Mouse (Mus musculus): ENCODE measurements at regions not wholly inside any gene's neighbourhood (a gene's known extent, or its start where the extent isn't known, plus 50 kb on each side); places are given as distances from the start of the nearest gene placed in this dataset.
"Not testable (repeated sequence)": the region's sequence is repeated elsewhere in the genome, so short reads cannot be mapped to it uniquely, and the experiment has no call there.

DNA sequence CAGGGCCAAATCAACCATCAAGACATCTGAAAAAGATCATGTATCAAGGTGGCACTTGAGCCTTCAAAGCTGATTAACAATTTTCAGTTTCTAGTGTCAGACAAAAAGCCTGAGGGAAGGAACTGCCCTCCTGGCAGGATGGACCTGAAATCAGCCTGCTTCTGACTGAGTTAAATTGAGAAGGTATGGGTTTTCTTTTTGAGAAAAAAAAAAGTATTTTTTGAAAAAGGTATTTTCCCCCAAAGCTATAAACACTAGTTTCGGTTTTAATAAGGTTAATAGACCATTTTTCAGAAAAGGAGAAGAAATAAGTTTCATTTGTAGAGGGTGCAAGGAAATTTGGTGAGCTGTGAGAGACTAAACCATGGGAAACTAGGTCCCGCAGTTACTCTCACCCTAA, 124.6 kb upstream of the Mrpl21 start:
- not testable (repeated sequence) for DNase-seq (ENCODE audit: low spot score)

DNA sequence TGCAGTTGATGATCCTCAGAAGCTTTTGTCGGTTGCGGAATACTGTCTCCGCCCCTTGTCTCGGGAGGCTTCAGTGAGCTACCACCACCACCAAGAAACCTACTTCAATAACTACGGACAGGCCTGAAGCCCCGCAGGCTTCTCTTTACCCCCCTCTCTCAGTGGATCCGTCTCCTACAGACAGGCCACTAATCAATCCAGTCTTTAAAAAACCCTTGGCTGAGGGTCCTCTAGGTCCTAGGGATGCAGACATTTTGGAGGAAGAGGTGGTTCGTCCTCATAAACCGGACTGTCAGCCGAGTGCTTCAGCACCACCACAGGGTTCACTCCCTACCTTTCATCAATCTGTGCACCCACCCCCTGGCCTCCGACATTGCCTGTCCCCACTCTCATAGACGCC, 123.4 kb upstream of the Mrpl21 start:
- DNase-seq (ENCODE audit: low spot score), result no peak

DNA sequence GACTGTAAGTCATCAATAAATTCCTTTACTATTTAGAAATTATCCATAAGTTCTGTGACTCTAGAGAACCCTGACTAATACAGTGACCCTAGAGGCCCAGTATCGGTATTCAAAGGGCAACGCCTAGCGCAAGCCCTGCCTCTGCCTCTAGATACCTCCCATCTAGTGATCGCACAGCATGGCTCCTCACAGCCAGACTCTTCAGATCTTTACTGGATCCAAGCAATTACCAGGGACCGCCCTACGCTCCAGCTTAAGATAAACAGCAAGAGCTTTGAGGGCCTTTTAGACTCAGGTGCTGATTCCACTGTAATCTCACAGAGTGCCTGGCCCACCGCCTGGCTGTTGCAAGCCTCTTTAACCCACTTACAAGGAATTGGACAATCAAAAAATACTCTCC, 115.0 kb upstream of the Mrpl21 start:
- no peak for DNase-seq (ENCODE audit: low spot score)

DNA sequence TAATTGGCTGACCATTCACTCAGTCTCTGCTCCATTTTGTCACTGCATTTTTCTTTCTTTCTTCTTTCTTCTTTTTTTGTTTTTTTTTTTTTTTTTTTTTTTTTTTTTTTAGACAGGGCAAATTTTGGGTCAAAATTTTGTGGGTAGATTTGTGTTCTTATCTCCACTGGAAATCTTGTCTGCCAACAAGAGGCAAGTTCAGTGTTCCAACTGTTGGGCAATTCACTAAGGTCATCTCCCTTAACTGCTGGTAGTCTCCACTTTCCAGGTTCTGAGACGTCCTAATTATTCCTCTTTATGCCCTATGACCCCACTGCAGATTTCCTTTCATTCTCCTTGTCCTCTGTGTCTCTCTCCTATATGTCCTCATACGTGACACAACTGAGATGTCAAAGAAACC, 100.1 kb upstream of the Mrpl21 start:
- DNase-seq (ENCODE audit: low spot score), result no peak

DNA sequence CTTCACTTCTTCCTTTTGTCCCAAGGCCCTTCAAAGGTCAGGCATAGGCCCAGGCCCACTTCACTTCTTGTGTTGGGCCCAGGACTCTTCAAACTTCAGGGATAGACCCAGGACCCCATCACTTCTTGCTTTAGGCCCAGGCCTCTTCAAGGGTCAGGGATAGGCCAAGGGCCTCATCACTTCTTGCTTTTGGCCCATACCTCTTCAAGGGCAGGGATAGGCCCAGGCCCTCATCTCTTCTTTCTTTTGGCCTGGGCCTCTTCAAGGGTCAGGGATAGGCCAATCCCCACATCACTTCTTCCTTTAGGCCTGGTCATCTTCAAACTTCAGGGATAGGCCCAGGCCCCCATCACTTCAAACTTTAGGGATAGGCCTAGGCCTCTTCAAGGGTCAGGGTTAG, 90.1 kb upstream of the Mrpl21 start:
- DNase-seq (ENCODE audit: low spot score), result no peak

DNA sequence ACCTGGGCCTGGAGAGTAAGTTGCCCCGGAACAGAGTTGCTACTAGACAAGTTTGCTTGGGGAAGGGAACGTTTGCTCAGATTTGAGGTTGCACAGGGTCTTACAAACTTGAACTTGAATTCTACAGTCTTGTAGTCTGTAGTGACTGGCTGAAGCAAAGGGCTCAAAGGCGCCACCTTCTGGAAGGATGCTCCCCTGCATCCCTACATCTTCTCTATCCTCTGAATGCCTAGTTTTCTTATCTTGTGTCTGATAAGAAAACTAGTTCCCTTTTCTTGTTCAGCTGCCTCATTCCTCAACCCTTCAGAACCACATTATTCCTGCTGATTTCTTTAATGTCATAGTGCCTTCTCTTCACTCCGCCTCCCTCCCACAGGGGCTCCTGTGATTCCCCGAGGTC, 78.2 kb upstream of the Mrpl21 start:
- peak; percentile 17 for DNase-seq (ENCODE audit: low spot score)

DNA sequence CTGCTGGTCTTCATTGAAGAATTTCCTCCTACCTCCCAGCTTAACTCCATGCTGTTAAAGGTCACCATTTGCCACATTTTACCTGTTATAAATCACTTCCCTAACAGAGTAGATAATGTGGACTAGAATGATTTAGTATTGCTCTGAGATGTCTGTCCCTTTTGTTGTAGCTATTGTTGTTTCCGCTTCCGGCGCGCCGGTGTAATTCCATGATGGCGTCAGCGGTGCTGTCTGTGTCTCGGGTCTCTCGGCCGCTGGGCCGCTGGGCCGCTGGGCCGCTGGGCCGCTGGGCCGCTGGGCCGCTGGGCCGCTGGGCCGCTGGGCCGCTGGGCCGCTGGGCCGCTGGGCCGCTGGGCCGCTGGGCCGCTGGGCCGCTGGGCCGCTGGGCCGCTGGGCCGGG, 77.3 kb upstream of the Mrpl21 start:
- DNase-seq (ENCODE audit: low spot score), result not testable (repeated sequence)

DNA sequence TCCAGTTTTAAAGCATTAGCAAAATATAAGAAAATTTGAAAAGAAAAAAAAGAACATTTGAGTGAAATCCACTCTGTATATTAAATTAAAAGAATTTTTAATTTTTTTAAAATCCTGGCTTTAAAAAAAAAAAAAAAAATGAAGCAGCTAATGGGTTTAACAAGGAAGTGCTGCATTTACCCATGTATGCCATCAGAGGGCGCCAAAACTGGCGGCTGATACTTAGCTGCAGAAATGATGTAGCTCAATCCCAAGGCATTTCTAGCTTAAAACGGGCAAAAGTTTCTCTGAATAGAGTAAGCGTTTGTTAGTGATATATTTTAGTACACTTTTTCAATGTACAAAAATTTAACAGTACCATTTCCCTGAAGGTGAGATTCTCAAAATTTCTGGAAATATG, 74.4 kb upstream of the Mrpl21 start:
- DNase-seq (ENCODE audit: low spot score), result peak; percentile 52

All from thymus, postnatal 0 days (tissue).